Mouse (Mus musculus) thymus, postnatal 0 days (tissue): ENCODE results near the gene Mobp. TPM values are rescaled to one million over a fixed set of nuclear protein-coding genes. Genes with fewer than 3 reads are reported as not detected.
A peak's percentile ranks its signal among the peaks of the same experiment; 100 is the strongest.

Experiments used
- DNase-seq: peaks from one replicate; pipeline ENCODE4 v3.0.0-alpha.2; 2015; ENCODE audit warnings: low spot score
- polyA plus RNA-seq: library from polyadenylated mRNA; unstranded; fragments of >200 nt; fragmentation: Nextera tagmentation; extraction: Ambion mirVana; gene quantifications from 2 replicates; pipeline ENCODE4 v1.2.1, GENCODE M21; 2015

Mobp gene
- polyA plus RNA-seq, 1 experiment from 2014 or later: not detected

DNA sequence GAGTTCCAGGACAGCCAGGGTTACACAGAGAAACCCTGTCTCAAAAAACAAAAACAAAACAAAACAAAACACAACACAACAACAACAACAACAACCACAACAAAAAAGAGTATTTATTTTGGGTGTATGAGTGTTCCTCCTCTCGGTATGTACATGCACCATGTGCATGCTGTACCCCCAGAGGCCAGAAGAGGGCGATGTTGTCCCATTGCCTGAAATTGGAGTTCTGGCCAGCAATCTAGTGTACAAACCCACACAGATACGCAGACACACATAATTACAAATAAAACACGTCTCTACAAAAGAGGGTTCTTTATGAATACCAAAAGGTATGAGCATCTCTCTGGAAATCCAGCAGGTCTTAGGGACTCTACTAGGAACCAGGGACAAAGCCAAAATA is 60.6 kb downstream of the Mobp start:
- peak; percentile 14 for DNase-seq

DNA sequence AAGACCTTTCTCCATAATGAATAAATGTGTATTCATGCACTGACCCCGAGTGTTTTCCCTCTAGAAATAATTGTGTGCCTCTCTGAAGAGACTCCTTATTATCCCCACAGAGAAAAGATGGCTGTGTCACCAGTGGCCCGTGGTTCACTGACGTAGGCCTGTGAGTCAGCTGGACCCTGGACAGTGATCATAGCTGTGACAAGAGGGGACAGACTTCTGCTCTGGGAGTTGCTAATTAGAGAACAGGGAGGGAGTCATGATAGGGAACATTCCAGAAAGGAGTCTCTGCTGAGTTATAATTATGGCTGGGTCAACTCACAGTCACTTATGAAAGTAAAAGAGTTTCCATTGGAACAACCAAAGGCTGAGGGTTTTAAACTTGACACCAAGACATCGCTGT is 61.4 kb downstream of the Mobp start:
- no peak for DNase-seq

DNA sequence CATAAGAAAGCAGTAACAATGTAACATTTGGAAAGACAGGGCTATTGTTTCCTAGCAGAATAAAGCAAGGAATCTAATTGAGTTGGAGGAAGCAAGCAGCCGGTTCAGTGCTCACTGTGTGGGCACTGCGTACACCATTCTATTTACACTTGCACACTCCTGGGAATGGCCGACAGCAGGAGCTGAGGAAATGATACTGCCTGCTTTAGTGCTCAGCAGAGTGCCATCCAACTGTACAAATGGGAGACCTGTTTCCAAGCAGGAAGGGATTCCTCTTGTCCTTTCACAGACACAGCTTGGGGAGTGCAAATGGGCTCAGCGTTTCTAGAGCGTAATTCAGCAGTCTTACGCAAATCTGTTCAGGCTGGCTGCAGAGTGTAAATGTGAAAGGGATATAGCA is 63.4 kb downstream of the Mobp start:
- no peak for DNase-seq

DNA sequence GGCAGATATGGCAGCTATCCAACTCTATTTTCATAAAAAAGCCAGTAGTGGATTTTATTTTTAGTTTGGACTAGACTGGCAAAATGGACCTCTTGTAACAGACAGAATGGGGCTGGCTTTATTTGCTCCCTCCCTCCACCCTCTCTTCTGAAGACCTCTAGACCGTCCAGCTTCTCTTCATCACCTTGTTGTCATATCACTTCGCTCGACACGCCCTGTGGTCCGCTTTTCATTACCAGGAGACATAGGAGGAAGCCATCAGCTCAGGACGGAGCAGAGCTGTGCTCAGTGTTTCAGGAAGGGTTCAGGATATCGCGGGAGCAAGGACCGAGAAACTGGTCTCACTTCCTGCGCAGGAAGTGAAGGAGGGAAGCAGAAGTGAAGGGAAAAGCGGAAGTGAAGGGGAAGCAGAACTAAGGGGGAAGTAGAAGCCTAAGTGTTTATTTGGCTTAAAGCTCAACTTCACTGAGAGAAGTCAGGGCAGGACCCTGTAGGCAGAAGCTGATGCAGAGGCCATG is 65.5 kb downstream of the Mobp start:
- DNase-seq: no peak

DNA sequence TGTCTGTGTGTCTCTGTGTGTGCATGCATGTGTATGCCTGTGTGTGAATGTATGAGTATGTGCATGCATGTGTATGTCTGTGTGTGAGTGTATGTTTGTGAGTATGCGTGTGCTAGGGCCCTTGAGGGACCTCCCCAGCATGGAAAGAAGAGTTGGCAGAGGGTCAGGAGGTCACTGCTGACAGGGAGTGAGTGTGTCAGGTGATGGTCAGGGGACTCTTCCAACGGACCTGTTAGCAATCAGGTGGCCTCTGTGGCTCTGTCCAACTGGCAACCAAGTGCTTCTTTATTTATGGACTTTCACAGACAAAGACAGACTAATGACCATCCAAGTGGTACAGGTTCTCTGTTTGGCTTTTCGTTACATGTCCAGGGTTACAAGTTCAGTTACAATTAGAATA is 69.9 kb downstream of the Mobp start:
- DNase-seq: no peak

Other genes starting within 250 kb of the Mobp start
- gene Gorasp1, start 212.1 kb upstream of the Mobp start, polyA plus RNA-seq: 7.6 and 8.3 TPM in 2 replicates
- gene Ttc21a, start 212.1 kb upstream of the Mobp start, polyA plus RNA-seq: 0.05 TPM in 2 replicates
- gene Csrnp1, start 165.0 kb upstream of the Mobp start, polyA plus RNA-seq: 41.3 and 43.3 TPM in 2 replicates
- 0.09 TPM in 1 of 2 replicates, not detected in the other for gene Xirp1, start 126.1 kb upstream of the Mobp start, polyA plus RNA-seq
- 4.0 and 4.3 TPM in 2 replicates for gene Cx3cr1, start 79.8 kb upstream of the Mobp start, polyA plus RNA-seq
- gene Ccr8, start 57.6 kb upstream of the Mobp start, polyA plus RNA-seq: 24.3 and 25.0 TPM in 2 replicates
- gene Slc25a38, start 39.3 kb upstream of the Mobp start, polyA plus RNA-seq: 32.8 and 35.7 TPM in 2 replicates
- 1,819 and 1,824 TPM in 2 replicates for gene Rpsa, start 22.0 kb upstream of the Mobp start, polyA plus RNA-seq
- 0.40 TPM in 1 of 2 replicates, not detected in the other for gene Myrip, start 151.8 kb downstream of the Mobp start, polyA plus RNA-seq